Mouse (Mus musculus) lung, adult 2 months (tissue): ENCODE data around the gene Gm20715.

Experiments
- CTCF ChIP-seq: fragments of 200-500 bp; IDR thresholded peaks from 2 replicates; pipeline ENCODE4 v1.5.1; 2011; ENCODE audit warnings: mild to moderate bottlenecking, low read length, control low read depth; ENCODE audit not compliant: insufficient read depth
- POLR2A ChIP-seq: fragments of 200-500 bp; IDR thresholded peaks from 2 replicates; pipeline ENCODE4 v1.6.1; 2011; ENCODE audit warnings: low read depth, mild to moderate bottlenecking, control low read depth, low read length, borderline replicate concordance; ENCODE audit errors: extremely low read depth

- TF ChIP-seq CTCF (no peak), POLR2A (no peak)
Measured at GRCm38 (mm10) chr7:6419894-6420293, 9.8 kb downstream of the Gm20715 start.
